Mouse (Mus musculus) intestine, postnatal 0 days (tissue): ENCODE measurements at regions not wholly inside any gene's neighbourhood (a gene's known extent, or its start where the extent isn't known, plus 50 kb on each side); places are given as distances from the start of the nearest gene placed in this dataset.

Experiments
- ATAC-seq: fragments of 200-750 bp; cut with Nextera tagmentation; 2 replicates; pipeline ENCODE4 v1.8.0; 2017; ENCODE audit warnings: mild to moderate bottlenecking, moderate TSS enrichment, moderate library complexity
- H3K27ac ChIP-seq: fragments of 300-500 bp; sonication (generic); 2 replicates; pipeline ENCODE4 v1.5.1; 2014; ENCODE audit warnings: mild to moderate bottlenecking, low read depth, low read length, moderate library complexity
- H3K27me3 ChIP-seq: fragments of 300-500 bp; sonication (generic); replicated peaks from 2 replicates; pipeline ENCODE4 v1.6.1; 2014; ENCODE audit warnings: low read length, mixed read lengths; ENCODE audit not compliant: control insufficient read depth, insufficient read depth
- H3K36me3 ChIP-seq: fragments of 300-500 bp; sonication (generic); 2 replicates; pipeline ENCODE4 v1.6.1; 2014; ENCODE audit warnings: mild to moderate bottlenecking, moderate library complexity; ENCODE audit not compliant: control insufficient read depth, insufficient read depth
- H3K4me1 ChIP-seq: fragments of 300-500 bp; sonication (generic); replicated peaks from 2 replicates; pipeline ENCODE4 v1.6.1; 2014; ENCODE audit warnings: antibody characterized with exemption, low read length, mixed read lengths; ENCODE audit not compliant: control insufficient read depth, insufficient read depth
- H3K4me2 ChIP-seq: fragments of 300-500 bp; sonication (generic); replicated peaks from 2 replicates; pipeline ENCODE4 v1.6.1; 2014; ENCODE audit warnings: low read depth, mild to moderate bottlenecking, moderate library complexity
- H3K4me3 ChIP-seq: fragments of 300-500 bp; sonication (generic); 2 replicates; pipeline ENCODE4 v1.5.1; 2014; ENCODE audit warnings: low read depth, low read length
- H3K9ac ChIP-seq: fragments of 300-500 bp; sonication (generic); 2 replicates; pipeline ENCODE4 v1.6.1; 2014; ENCODE audit warnings: mild to moderate bottlenecking, low read depth, low read length
- H3K9me3 ChIP-seq: fragments of 300-500 bp; sonication (generic); 2 replicates; pipeline ENCODE4 v1.6.1; 2016; ENCODE audit warnings: mixed run types; ENCODE audit not compliant: control insufficient read depth
- CTCF ChIP-seq: sonication (generic); IDR thresholded peaks from 2 replicates; pipeline ENCODE4 v1.5.1; 2016; ENCODE audit warnings: low read depth, mild to moderate bottlenecking, control low read depth, antibody characterized with exemption, moderate library complexity
- WGBS: fragments of 180-500 bp; shearing (Covaris S2); extraction: QIAGEN DNeasy Blood & Tissue Kit; methylation state at CpG from one replicate; pipeline ENCODE4 v1.1.7; 2014; 5-methylcytosine and 5-hydroxymethylcytosine counted together

- no peak for ATAC-seq
- H3K27ac ChIP-seq = no peak overlapping the region
- H3K36me3 ChIP-seq = no peaks in the 10 kb centered on the region
These were observed 697.9 kb upstream of the Ncam2 start for GRCm38 (mm10) chr16:80502559-80502958.

DNA sequence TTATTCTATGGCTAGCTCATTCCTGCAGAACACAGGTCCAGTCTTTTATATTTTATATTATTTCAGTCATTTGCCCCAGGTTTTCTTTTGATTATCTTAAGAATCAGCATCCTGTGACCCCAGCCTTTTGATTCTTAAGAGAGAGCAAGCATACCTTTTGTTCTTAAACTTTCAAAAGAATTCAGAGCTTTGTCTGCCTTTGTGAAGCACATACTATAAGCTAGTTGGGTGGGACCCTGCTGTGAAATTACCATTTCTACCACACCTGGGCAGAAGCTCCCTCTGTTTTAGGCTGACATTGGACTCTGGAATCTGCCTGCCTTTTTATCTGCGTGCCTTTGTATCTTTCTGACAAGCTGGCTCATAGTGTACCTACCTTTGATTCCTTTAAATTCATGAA, 697.2 kb upstream of the Ncam2 start:
- no peaks in the 10 kb centered on the region for H3K4me1 ChIP-seq
- no peaks in the 10 kb centered on the region for H3K27me3 ChIP-seq
- no peak overlapping the region for H3K4me2 ChIP-seq
- H3K9ac ChIP-seq = no peak overlapping the region
- no peaks in the 10 kb centered on the region for H3K9me3 ChIP-seq
- H3K4me3 ChIP-seq = no peak overlapping the region
- no peak for TF ChIP-seq CTCF
- H3K27ac ChIP-seq = no peak overlapping the region
- no peak for ATAC-seq
- no peaks in the 10 kb centered on the region for H3K36me3 ChIP-seq
- 60% methylated on average over 1 of the region's 1 CpGs for WGBS

More at GRCm38 (mm10) chr16:80502559-80502958, 697.9 kb upstream of the Ncam2 start:
- Histone ChIP-seq H3K9me3 (no peaks in the 10 kb centered on the region), H3K4me2 (no peak overlapping the region), H3K9ac (no peak overlapping the region), H3K27me3 (no peaks in the 10 kb centered on the region), H3K4me3 (no peak overlapping the region), H3K4me1 (no peaks in the 10 kb centered on the region)
- TF ChIP-seq CTCF = no peak

DNA sequence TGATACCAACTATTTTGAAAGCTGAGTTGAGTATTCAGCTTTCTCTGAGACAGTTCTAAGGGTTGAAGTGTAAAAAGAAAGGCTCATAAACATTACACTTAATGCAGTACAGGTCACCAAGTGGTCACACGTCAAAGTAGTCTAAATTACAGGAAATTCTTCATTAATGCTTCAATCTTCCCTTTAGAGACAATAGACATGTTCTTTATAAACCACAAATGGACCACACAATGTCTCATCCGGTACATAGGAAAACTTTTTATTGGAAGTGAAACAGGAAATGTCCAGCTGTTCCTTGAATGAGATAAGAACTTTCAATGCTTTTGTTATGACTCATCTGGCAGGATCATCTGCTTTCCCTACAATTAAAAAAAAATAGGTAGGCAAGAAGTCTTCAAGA, 687.8 kb upstream of the Ncam2 start:
- H3K9ac ChIP-seq = no peak overlapping the region
- H3K4me2 ChIP-seq = no peak overlapping the region
- H3K9me3 ChIP-seq = no peaks in the 10 kb centered on the region
- WGBS = 55% methylated on average over 2 of the region's 2 CpGs
- H3K4me3 ChIP-seq = no peak overlapping the region
- ATAC-seq = no peak
- H3K4me1 ChIP-seq = no peaks in the 10 kb centered on the region
- no peak overlapping the region for H3K27ac ChIP-seq
- no peaks in the 10 kb centered on the region for H3K36me3 ChIP-seq
- no peaks in the 10 kb centered on the region for H3K27me3 ChIP-seq
- no peak for TF ChIP-seq CTCF

DNA sequence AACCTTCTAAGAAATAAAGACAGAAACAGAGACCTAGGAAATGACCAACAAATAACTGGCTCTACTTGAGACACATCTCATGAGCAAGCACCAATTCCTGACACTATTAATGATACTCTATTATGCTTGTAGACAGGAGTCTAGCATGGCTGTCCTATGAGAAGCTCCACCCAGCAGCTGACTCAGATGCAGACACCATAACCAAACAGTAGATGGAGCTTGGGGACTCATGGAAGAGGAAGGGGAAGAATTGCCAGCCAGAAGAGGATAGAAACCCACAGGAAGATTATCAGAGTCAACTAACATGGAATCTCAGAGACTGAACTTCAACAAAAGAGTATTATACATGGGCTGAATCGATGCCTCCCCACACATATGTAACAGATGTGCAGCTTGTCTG, 662.5 kb upstream of the Ncam2 start:
- TF ChIP-seq CTCF = peak; percentile 31; the same call in 1 of the 2 replicates
- no peak overlapping the region for H3K27ac ChIP-seq
- no peak overlapping the region for H3K9ac ChIP-seq
- no peak overlapping the region for H3K4me3 ChIP-seq
- no peaks in the 10 kb centered on the region for H3K27me3 ChIP-seq
- 64% methylated on average over 1 of the region's 1 CpGs for WGBS
- no peak for ATAC-seq
- H3K9me3 ChIP-seq = no peaks in the 10 kb centered on the region
- H3K4me1 ChIP-seq = no peaks in the 10 kb centered on the region
- H3K4me2 ChIP-seq = no peak overlapping the region
- H3K36me3 ChIP-seq = no peaks in the 10 kb centered on the region

DNA sequence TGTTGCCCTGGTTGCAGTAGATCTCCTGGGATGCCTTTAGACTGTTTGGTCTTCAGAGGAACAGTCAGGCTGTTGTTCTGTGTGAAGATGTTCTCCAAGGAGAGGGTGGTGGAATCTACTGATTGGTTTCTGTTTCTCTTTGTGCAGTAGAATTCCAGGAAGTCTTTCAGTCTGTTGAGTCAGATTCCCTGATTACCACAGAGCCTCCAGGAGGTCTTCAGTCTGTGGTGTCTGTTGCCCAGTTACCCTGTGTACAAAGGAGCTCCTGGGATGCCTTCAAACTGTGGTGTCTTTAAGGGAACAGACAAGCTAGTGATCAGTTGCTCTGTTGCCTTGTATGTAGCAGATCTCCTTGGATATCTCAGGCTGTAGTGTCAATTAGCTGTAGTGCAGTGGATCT, 653.9 kb upstream of the Ncam2 start:
- Histone ChIP-seq H3K9me3 (no peaks in the 10 kb centered on the region), H3K27me3 (no peaks in the 10 kb centered on the region), H3K36me3 (no peaks in the 10 kb centered on the region), H3K27ac (no peak overlapping the region), H3K4me1 (no peaks in the 10 kb centered on the region), H3K4me2 (no peak overlapping the region), H3K9ac (no peak overlapping the region), H3K4me3 (no peak overlapping the region)
- no peak for TF ChIP-seq CTCF
- no peak for ATAC-seq

DNA sequence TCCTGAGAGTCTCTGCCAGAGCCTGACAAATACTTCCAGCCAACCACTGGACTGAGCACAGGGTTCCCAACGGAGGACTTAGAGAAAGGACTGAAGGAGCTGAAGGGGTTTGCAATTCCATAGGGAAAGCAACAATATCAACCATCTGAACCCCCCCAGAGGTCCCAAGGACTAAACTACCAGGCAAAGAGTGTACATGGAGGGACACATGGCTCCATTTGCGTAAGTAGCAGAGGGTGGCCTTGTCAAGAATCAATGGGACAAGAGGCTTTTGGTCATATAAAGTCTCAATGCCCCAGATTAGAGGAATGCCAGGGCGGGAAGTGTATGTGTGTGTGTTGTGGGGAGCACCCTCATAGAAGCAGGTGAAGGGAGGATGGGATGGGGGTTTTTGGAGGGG, 633.4 kb upstream of the Ncam2 start:
- WGBS = 79% methylated on average over 3 of the region's 3 CpGs

GRCm38 (mm10) chr16:80587278-80587677, 613.2 kb upstream of the Ncam2 start:
- H3K9me3 ChIP-seq = no peaks in the 10 kb centered on the region
- WGBS = 59% methylated on average over 3 of the region's 3 CpGs
- H3K4me2 ChIP-seq = no peak overlapping the region
- H3K27me3 ChIP-seq = no peaks in the 10 kb centered on the region
- H3K27ac ChIP-seq = no peak overlapping the region
- H3K4me1 ChIP-seq = no peaks in the 10 kb centered on the region
- no peak overlapping the region for H3K9ac ChIP-seq
- H3K36me3 ChIP-seq = no peaks in the 10 kb centered on the region
- no peak overlapping the region for H3K4me3 ChIP-seq
- no peak for TF ChIP-seq CTCF
- ATAC-seq = no peak

More for the DNA sequence above, 633.4 kb upstream of the Ncam2 start:
- no peaks in the 10 kb centered on the region for H3K27me3 ChIP-seq
- H3K4me2 ChIP-seq = no peak overlapping the region
- no peak for ATAC-seq
- no peak for TF ChIP-seq CTCF
- H3K36me3 ChIP-seq = no peaks in the 10 kb centered on the region
- H3K9me3 ChIP-seq = no peaks in the 10 kb centered on the region
- H3K4me3 ChIP-seq = no peak overlapping the region
- H3K4me1 ChIP-seq = no peaks in the 10 kb centered on the region
- H3K9ac ChIP-seq = no peak overlapping the region
- H3K27ac ChIP-seq = no peak overlapping the region
